Mouse (Mus musculus) C2C12 (cell line): ENCODE results near the gene Smn1. TPM values are rescaled to one million over a fixed set of nuclear protein-coding genes. Genes with fewer than 3 reads are reported as not detected.
"Not testable (repeated sequence)": the region's sequence is repeated elsewhere in the genome, so short reads cannot be mapped to it uniquely, and the experiment has no call there.

Experiments used
- H3K27me3 ChIP-seq: one replicate; pipeline ENCODE4 v1.6.1; 2011; ENCODE audit not compliant: control insufficient read depth, insufficient read depth, insufficient read length
- H3K36me3 ChIP-seq: one replicate; pipeline ENCODE4 v1.6.1; 2011; ENCODE audit not compliant: control insufficient read depth, insufficient read depth
- H3K4me3 ChIP-seq: one replicate; pipeline ENCODE4 v1.5.1; 2011; ENCODE audit warnings: mild to moderate bottlenecking, control low read depth; ENCODE audit not compliant: poor library complexity, insufficient read depth, severe bottlenecking
- H3K79me2 ChIP-seq: one replicate; pipeline ENCODE4 v1.6.1; 2011; ENCODE audit not compliant: control insufficient read depth, insufficient read depth
- H3K79me3 ChIP-seq: one replicate; pipeline ENCODE4 v1.6.1; 2011; ENCODE audit warnings: low read depth, control low read depth
- H3ac ChIP-seq: one replicate; pipeline ENCODE3; 2011; ENCODE audit warnings: low read depth; ENCODE audit not compliant: control insufficient read depth, insufficient read length
- polyA plus RNA-seq: library from polyadenylated mRNA; unstranded; fragments of >200 nt; fragmentation: generic; extraction: Trizol; gene quantifications from one replicate; pipeline ENCODE4 v1.2.1, GENCODE M21; 2012; ENCODE audit warnings: missing spikeins

The Smn1 gene
- polyA plus RNA-seq, 1 experiment = 72.8 TPM

DNA sequence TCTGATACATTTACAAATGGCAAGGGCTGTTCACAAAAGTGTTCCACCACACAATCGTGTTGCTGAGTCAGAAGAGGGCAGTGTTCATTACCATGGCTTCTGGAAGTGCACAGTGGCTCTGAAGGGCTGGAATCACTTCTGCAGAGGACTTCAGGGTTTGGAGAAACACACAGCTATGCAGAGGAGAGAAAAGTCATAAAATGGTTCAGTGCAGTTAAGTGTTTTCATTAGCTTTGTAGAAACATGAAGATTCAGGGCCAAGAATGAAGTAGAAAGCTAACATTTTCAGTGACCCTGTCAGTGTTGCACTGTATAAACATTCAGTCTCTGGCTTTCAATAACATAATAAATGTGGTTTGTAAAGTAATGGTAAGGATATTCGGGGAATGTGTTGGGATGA lies 41.7 kb downstream of the Smn1 start:
- not testable (repeated sequence) for H3K36me3 ChIP-seq, H3K79me2 ChIP-seq, H3ac ChIP-seq, H3K27me3 ChIP-seq, H3K4me3 ChIP-seq, H3K79me3 ChIP-seq

DNA sequence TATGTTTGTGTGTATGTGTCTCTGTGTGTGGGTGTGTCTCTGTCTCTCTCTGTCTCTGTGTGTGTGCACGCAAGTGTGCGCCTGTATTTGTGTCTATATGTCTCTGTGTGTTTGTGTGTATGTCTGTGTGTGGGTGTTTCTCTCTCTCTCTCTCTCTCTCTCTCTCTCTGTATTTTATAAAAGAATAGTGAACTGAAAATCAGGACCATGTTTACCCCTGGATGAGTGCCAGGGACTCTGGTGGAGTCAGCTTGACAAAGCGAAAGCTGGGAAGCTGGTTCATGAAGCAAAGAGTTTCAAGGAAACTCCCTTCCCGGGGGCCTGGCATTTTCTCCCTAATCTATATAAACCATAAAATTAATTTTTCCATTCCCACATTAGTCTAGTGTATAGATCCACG lies 49.7 kb downstream of the Smn1 start:
- not testable (repeated sequence) for H3ac ChIP-seq, H3K36me3 ChIP-seq, H3K79me3 ChIP-seq, H3K79me2 ChIP-seq, H3K27me3 ChIP-seq, H3K4me3 ChIP-seq

- not testable (repeated sequence) for H3ac ChIP-seq, H3K79me3 ChIP-seq, H3K27me3 ChIP-seq, H3K4me3 ChIP-seq, H3K36me3 ChIP-seq, H3K79me2 ChIP-seq
Observed at GRCm38 (mm10) chr13:100183111-100183510, 58.5 kb downstream of the Smn1 start.

Other genes with a start within 250 kb of the Smn1 start
- gene Cartpt, start 223.8 kb upstream of the Smn1 start, polyA plus RNA-seq = not detected
- gene Mccc2, start 109.2 kb upstream of the Smn1 start, polyA plus RNA-seq = 7.8 TPM
- gene Bdp1, start 20.8 kb upstream of the Smn1 start, polyA plus RNA-seq = 3.0 TPM
- gene Serf1, start 16.8 kb upstream of the Smn1 start, polyA plus RNA-seq = 30.0 TPM
- gene Naip2, start 77.2 kb downstream of the Smn1 start, polyA plus RNA-seq = 0.21 TPM
- gene Naip5, start 121.5 kb downstream of the Smn1 start, polyA plus RNA-seq = 0.01 TPM
- 0.05 TPM for gene Naip6, start 192.8 kb downstream of the Smn1 start, polyA plus RNA-seq